Mouse (Mus musculus) gastrocnemius, postnatal 25 days (tissue): ENCODE results near the gene Cops7b. TPM values are rescaled to one million over a fixed set of nuclear protein-coding genes. Genes with fewer than 3 reads are reported as not detected.

Experiments used
- DNase-seq: peaks from one replicate; pipeline ENCODE4 v3.0.0; 2022
- total RNA-seq, 2 experiments: library from RNA; stranded (reverse); gene quantifications; 1 replicate in 1 of 2; 2 replicates in 1 of 2; pipeline ENCODE4 v1.2.3; 2021

Cops7b gene
- total RNA-seq, 2 experiments from 2014 or later = 9.6 to 10.4 TPM

- no peak for DNase-seq
Observed at GRCm38 (mm10) chr1:86596512-86596911, 13.8 kb downstream of the Cops7b start.

DNA sequence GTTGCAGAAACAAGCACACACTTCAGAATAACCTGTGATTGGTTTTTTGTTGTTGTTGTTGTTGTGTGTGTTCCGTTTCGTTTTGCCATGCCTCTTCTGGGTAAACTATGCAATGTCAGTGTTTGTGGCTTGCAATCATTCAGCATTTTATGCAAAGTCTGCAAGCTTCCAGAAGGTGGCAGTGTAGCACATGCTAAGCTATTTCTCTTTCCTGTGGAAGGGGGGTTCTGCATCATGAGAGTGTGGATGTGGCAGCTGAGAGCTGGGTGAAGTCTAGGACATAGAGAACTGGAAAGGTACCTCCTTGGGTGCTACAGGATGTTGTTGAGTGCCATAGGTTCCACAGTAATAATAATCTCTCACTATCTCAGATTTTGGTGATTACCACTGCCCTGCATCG is 15.8 kb downstream of the Cops7b start:
- no peak for DNase-seq

- DNase-seq = no peak
Observed at GRCm38 (mm10) chr1:86600117-86600516, 17.4 kb downstream of the Cops7b start.

GRCm38 (mm10) chr1:86610954-86611353 is 28.2 kb downstream of the Cops7b start:
- DNase-seq = no peak

DNA sequence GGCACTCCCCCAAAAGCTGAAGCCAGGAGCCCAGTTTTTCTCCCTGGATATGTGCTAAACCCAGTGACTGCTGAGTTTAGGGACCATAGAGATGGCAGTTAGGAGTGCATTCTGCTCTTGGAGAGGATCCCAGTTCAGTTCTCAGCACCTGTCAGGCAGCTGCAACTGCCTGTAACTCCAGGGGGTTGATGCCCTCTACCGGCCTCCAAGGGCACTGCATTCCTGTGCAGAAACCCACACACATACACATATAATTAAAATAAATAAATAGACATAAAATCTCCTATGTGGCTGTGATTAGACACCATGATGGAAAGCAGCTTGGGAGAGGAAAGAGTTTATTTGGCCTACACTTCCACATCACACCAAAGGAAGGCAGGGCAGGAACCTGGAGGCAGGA is 29.4 kb downstream of the Cops7b start:
- no peak for DNase-seq

- DNase-seq = no peak
Observed at GRCm38 (mm10) chr1:86614269-86614668, 31.6 kb downstream of the Cops7b start.

DNA sequence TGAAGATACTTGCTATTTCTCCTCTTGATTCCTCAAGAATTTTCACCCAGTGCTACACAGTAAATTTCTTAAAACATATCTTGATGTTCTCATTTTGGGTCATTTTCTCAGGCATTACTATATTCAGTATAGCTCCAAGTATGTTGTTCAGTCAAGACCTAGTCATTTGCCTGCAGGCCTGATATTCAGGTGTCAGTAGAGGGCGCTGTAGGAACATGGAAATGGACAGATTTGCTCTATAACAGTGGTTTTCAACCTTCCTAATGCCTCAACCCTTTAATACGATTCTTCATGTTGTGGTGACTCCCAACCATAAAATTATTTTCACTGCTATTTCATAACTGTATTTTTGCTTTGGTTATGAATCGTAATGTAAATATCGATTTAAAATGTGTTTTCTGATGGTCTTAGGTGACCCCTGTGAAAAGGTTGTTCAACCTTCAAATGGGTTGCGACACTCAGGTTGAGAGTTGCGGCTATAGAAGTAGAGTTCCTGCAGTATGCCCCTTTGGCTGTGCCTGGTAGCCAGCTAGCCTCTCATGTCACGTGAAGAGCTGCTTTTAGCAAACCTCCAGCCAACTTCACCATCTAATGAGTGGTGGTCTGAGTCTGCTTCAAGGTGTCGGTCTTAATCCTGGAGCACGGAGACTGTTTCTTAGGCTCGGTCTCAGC is 35.9 kb downstream of the Cops7b start:
- DNase-seq = no peak

DNA sequence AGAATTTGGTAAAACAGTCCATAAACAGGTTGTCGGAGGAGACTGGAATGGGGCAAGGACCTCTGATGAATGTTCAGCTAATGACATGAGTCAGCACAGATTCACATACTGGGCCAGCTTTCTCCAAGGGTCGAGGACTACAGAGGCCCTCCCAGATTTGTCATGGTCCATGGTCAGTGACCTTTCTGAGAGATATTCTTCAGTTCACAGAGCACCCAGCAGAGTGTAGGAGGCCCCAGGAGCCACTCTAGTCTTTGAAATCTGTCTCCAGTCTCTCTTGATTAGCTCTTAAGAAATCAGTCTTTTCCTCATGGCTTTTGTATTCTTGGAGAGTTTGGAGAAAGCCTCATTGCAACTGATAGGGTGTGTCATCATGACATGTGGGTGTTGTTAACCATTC is 39.6 kb downstream of the Cops7b start:
- DNase-seq = no peak

DNA sequence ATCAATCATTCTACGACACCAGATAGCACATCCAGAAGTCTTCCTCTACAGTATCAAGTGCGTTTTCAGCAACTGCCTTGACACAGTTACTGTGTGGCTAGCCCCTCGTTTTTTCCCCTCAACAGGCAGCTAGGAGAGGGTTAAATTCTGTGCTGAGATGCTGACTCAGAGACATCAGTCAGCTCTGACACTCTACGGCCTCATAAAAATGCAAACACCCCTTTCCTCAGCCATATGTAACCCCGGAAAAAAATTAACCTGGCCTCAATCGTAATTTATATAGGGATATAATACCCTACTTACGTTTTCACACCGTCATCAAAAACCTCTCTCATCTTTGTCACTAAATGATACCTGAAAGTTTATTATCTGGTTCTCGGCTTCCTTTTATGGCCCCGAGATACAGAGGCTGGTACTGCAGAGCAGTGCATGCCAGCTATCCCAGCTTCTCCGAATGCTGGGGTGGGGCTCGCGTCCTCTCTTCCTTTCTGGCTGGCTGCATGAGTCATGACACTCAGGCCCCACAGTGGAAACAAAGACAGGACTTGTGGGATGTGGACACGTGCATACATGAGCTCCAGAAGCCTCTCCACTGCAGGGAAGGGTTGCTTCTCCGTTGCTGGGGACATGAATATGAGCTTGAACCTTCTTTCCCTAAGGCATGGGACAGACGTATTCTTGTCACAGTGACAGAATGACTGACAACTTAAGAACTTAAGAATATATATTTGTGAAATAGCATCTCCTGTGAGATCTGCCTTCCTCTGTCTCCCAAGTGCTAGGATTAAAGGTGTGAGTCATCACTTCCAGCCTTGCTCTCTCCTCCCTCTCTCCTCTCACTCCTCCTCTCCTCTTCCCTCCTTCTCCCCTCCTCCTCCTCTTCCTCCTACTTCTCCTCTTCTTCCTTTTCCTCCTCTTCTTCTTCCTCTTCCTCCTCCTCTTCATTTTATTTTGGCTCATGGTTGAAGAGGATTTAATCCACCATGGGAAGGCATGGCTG is 40.6 kb downstream of the Cops7b start:
- no peak for DNase-seq

- no peak for DNase-seq
Observed at GRCm38 (mm10) chr1:86628270-86628669, 45.6 kb downstream of the Cops7b start.

DNA sequence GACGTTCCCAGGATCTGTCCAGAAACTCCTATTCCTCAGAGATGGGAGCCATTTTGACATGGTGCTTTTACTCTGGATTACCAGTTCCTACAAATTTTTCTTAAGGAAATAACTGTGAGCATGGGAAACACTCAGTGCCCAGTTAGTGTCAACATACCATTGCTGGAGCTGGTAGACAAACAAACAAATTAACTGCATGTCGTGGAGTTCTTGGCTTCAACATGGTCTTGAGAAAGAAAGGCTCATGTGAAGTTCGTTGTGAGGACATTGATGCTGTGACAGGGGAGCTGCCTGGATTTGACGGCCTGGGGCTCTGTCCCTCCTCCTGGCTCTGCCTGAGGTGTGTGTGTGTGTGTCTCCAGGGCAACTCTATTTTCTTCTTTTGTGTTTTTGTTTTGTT is 47.2 kb downstream of the Cops7b start:
- DNase-seq = no peak

GRCm38 (mm10) chr1:86630527-86630926 is 47.8 kb downstream of the Cops7b start:
- DNase-seq = no peak

GRCm38 (mm10) chr1:86632732-86633380 is 50.2 kb downstream of the Cops7b start:
- DNase-seq = no peak

DNA sequence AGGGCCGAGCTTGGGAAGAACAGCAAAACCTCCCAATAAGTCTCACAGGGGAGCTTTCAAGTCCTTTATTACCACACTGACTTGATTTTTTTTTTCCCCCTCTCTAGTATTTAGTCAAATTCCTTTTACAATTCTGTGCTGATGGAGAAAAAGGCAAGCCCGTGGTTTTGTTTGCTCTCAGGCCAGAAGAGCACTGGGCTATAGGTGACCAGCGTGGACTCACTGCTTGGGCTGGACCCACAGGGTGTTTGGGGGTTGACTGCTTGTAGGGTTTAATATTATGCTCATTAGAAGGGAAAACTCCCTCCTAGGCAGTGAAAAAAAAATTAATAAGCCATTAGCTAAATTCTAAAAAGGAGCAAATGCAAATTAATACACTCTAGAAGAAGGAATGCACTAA is 50.7 kb downstream of the Cops7b start:
- no peak for DNase-seq

- peak; percentile 19 for DNase-seq
Observed at GRCm38 (mm10) chr1:86633840-86634750, 51.4 kb downstream of the Cops7b start.

DNA sequence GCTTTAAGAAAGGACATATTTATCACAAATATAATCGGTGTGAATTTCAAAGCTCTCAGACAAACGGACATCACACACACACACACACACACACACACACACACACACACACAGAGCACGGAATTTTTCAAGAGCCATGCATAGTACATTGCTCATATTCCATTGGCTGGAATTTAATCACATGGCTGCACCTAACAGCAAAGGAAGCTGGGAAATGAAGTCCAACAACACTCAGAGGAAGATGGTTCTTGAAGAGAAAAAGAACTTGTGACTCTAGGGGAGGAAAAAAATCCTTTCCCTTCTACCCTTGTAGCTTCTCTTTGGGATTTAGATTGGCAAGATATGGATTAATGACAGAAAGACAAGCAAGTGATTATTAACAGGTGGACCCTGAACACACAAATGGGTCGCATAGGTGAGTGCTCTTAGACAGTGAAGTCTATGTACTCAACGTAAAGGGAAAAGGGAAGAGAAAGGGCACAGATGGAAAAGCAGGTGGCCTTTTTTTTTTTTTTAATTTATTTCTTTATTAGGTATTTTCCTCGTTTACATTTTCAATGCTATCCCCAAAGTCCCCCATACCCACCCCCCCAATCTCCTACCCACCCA is 52.2 kb downstream of the Cops7b start:
- DNase-seq = no peak

GRCm38 (mm10) chr1:86643101-86643809 is 60.6 kb downstream of the Cops7b start:
- DNase-seq = no peak

GRCm38 (mm10) chr1:86647517-86647916 is 64.8 kb downstream of the Cops7b start:
- no peak for DNase-seq

GRCm38 (mm10) chr1:86650272-86650671 is 67.6 kb downstream of the Cops7b start:
- DNase-seq = no peak

DNA sequence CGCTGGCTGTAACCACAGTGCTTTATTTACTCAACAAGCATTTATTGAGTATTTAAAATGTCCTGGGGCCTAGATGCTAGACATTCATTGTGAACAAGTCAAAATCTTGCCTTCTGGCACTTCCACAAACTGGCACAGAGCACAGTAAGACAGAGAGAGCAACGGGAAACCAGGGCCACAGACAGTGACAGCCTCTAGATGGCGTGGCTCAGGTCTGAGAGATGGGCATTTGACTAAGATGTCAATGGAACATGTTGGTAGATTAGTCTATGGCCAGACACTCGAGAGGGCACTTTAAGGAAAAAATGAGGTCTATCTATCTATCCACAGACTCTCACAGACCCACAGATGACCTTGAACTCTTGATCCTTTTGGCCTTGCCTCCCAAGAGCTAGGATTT is 70.0 kb downstream of the Cops7b start:
- DNase-seq = no peak

- no peak for DNase-seq
Observed at GRCm38 (mm10) chr1:86657071-86657470, 74.4 kb downstream of the Cops7b start.
